Mouse (Mus musculus): Measurements from ENCODE around the gene Slc22a7.

GRCm38 (mm10) chr17:46462226-46462625 is 24.0 kb upstream of the Slc22a7 start:
- TF ChIP-seq CTCF (IDR thresholded peaks at IDR 0.05; ENCODE audit: low read depth): no peak
- no peak for TF ChIP-seq EP300 (IDR thresholded peaks at IDR 0.05; ENCODE audit: low read depth)

All from liver, postnatal 0 days (tissue).